Mouse (Mus musculus) cortical plate, adult 2 months (tissue): Measurements from ENCODE around the gene Trpc2.
A peak's percentile ranks its signal among the peaks of the same experiment; 100 is the strongest.

ENCODE experiments used
- CTCF ChIP-seq: fragments of 200-500 bp; IDR thresholded peaks from 2 replicates; pipeline ENCODE4 v1.5.1; 2011; ENCODE audit warnings: mild to moderate bottlenecking, control low read depth, low read length; ENCODE audit not compliant: insufficient read depth; ENCODE audit errors: extremely low read depth
- POLR2A ChIP-seq: fragments of 200-500 bp; IDR thresholded peaks from 2 replicates; pipeline ENCODE4 v1.6.1; 2011; ENCODE audit warnings: mild to moderate bottlenecking, low read length, control low read depth; ENCODE audit not compliant: insufficient read depth; ENCODE audit errors: extremely low read depth

GRCm38 (mm10) chr7:102078517-102078916 is 4.4 kb upstream of the Trpc2 start:
- peak; percentile 68 for TF ChIP-seq CTCF
- no peak for TF ChIP-seq POLR2A
